Mouse (Mus musculus) hindbrain, embryonic 15.5 days (tissue): Measurements from ENCODE around the gene Gnmt. TPM values are rescaled to one million over a fixed set of nuclear protein-coding genes. Genes with fewer than 3 reads are reported as not detected.
"Not testable (repeated sequence)": the region's sequence is repeated elsewhere in the genome, so short reads cannot be mapped to it uniquely, and the experiment has no call there.

Experiments
- ATAC-seq: fragments of 200-750 bp; cut with Nextera tagmentation; 2 replicates; pipeline ENCODE4 v1.8.0; 2017; ENCODE audit warnings: low read depth, moderate number of reproducible peaks, moderate TSS enrichment; ENCODE audit not compliant: low FRiP score
- H3K27ac ChIP-seq: fragments of 300-500 bp; sonication (generic); replicated peaks from 2 replicates; pipeline ENCODE4 v1.5.1; 2015; ENCODE audit warnings: mild to moderate bottlenecking, inconsistent platforms
- H3K27me3 ChIP-seq: fragments of 300-500 bp; sonication (generic); 2 replicates; pipeline ENCODE4 v1.6.1; 2015; ENCODE audit warnings: control low read depth, inconsistent platforms
- H3K36me3 ChIP-seq: fragments of 300-500 bp; sonication (generic); 2 replicates; pipeline ENCODE4 v1.6.1; 2015; ENCODE audit warnings: control low read depth, inconsistent platforms
- H3K4me1 ChIP-seq: fragments of 300-500 bp; sonication (generic); replicated peaks from 2 replicates; pipeline ENCODE4 v1.6.1; 2015; ENCODE audit warnings: control low read depth, inconsistent platforms
- H3K4me2 ChIP-seq: fragments of 300-500 bp; sonication (generic); 2 replicates; pipeline ENCODE4 v1.6.1; 2015; ENCODE audit warnings: moderate library complexity, mild to moderate bottlenecking, inconsistent platforms
- H3K4me3 ChIP-seq: fragments of 300-500 bp; sonication (generic); 2 replicates; pipeline ENCODE4 v1.5.1; 2015; ENCODE audit warnings: mild to moderate bottlenecking, inconsistent platforms
- H3K9ac ChIP-seq: fragments of 300-500 bp; sonication (generic); 2 replicates; pipeline ENCODE4 v1.6.1; 2015; ENCODE audit warnings: inconsistent platforms
- H3K9me3 ChIP-seq: fragments of 300-500 bp; sonication (generic); 2 replicates; pipeline ENCODE4 v1.6.1; 2016; ENCODE audit warnings: control low read depth, inconsistent platforms
- WGBS: fragments of 180-500 bp; shearing (Covaris S2); methylation state at CpG from one replicate; pipeline ENCODE4 v1.1.7; 2015; 5-methylcytosine and 5-hydroxymethylcytosine counted together
- polyA plus RNA-seq: library from polyadenylated mRNA; unstranded; fragments of >200 nt; fragmentation: Nextera tagmentation; extraction: Ambion mirVana; gene quantifications from 2 replicates; pipeline ENCODE4 v1.2.1, GENCODE M21; 2015

Gene Gnmt
- 0.86 and 1.9 TPM in 2 replicates for polyA plus RNA-seq

- ATAC-seq = peak; percentile 36; the same call in 1 of the 2 replicates
- Histone ChIP-seq H3K27ac (no peak within 1 kb of the TSS), H3K4me1 (no peaks in the 10 kb centered on the region), H3K36me3 (no peaks in the 10 kb centered on the region; the same call in 1 of the 2 replicates), H3K4me3 (no peak within 1 kb of the TSS), H3K9ac (no peak within 1 kb of the TSS), H3K4me2 (peak within 1 kb of the TSS; percentile 18), H3K9me3 (no peaks in the 10 kb centered on the region), H3K27me3 (peaks cover 5% of the 10 kb centered on the region; the same call in 1 of the 2 replicates)
- WGBS = 21% methylated on average over 24 of the region's 24 CpGs
Measured at GRCm38 (mm10) chr17:46728904-46729318, at the start of gene Gnmt. Gene Gnmt, minus strand, starts transcription at chr17:46729168.

DNA sequence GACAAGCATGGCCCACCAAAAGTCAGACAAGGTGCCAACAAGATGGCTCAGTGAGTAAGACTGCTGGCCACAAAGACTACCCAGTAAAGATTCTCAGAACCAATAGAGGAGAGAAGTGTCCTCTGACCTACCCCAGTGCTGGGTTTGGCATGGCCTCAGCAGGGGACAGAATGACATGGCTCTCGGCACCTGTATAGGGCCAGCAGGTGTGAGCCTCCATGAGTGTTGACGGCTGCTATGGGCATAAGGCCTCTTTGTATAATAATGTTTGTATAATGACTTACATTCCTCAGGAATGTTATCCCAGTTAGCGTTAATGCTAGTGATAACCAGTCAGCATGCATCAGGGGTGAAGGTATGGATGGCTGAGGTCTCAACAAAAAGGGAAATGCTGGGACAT lies 47.1 kb upstream of the Gnmt start:
- no peak overlapping the region for H3K9ac ChIP-seq
- WGBS = 87% methylated on average over 3 of the region's 3 CpGs
- peaks cover 27% of the 10 kb centered on the region for H3K4me1 ChIP-seq
- H3K4me3 ChIP-seq = no peak overlapping the region
- H3K27ac ChIP-seq = no peak overlapping the region
- no peak overlapping the region for H3K4me2 ChIP-seq
- no peak for ATAC-seq
- H3K27me3 ChIP-seq = no peaks in the 10 kb centered on the region
- no peaks in the 10 kb centered on the region for H3K9me3 ChIP-seq
- H3K36me3 ChIP-seq = peaks cover 64% of the 10 kb centered on the region

GRCm38 (mm10) chr17:46775070-46775469 lies 46.1 kb upstream of the Gnmt start:
- peaks cover 20% of the 10 kb centered on the region for H3K4me1 ChIP-seq
- H3K9me3 ChIP-seq = no peaks in the 10 kb centered on the region
- WGBS = 96% methylated on average over 9 of the region's 9 CpGs

DNA sequence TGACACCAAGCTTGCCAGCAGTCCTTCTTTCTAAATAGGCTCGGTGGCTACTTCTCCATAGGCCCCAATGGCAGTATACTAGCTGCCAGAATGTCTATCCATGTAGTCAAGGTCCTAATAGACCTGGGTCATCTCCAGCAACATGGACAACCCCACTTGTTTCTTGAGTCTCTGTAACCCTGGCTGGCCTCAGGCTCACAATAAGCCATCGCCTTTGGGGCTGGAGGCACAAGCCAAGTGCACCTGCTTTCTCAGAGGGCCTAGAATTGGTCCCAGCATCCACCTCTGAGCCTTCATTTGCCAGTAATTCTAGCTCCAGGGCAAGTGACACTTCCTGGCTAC lies 45.1 kb upstream of the Gnmt start:
- Histone ChIP-seq H3K36me3 (peaks cover 48% of the 10 kb centered on the region), H3K27me3 (no peaks in the 10 kb centered on the region), H3K9ac (no peak overlapping the region), H3K4me1 (peaks cover 20% of the 10 kb centered on the region), H3K9me3 (no peaks in the 10 kb centered on the region), H3K4me3 (no peak overlapping the region), H3K4me2 (peak overlapping the region; percentile 92), H3K27ac (no peak overlapping the region)
- WGBS = 48% methylated on average over 2 of the region's 2 CpGs
- no peak for ATAC-seq

More at GRCm38 (mm10) chr17:46775070-46775469, 46.1 kb upstream of the Gnmt start:
- Histone ChIP-seq H3K27ac (no peak overlapping the region), H3K4me3 (no peak overlapping the region), H3K27me3 (no peaks in the 10 kb centered on the region), H3K36me3 (peaks cover 56% of the 10 kb centered on the region), H3K9ac (no peak overlapping the region), H3K4me2 (no peak overlapping the region)
- ATAC-seq = no peak

DNA sequence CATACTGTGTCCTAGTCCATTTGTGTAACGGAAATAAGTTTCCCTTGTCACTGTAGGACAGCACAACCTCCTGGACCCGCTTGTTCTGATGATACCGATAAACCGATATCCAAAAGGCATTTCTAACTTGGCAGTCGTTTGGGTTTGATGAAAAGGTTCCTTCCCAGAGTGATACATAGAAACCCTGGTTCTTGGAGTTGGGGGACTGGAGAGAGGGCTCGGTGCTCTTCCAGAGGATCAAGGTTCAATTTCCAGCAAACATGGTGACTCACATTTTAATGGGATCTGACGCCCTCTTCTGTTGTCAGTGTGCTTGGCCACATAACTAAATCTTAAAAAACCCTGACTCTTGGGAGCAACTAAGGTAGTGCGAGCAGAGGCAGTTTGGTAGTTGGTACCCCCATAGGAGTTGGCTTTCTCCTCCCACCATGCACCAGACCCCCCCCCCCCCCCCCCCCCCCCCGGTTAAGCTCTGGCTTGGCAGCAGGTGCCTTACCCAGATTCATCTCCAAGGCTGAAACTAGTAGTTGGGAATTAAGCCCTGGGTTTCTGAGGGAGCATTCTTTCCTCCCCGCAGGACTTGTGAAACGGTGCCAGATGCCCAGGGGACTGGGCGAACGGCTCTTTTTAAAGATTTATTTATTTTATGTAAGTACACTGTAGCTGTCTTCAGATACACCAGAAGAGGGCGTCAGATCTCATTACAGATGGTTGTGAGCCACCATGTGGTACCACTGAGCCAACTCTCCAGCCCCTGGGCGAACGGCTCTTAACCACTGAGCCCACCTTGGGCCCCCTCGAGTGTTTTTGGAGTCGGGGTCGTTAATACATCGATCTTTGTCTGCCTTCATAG lies 44.5 kb upstream of the Gnmt start:
- peaks cover 42% of the 10 kb centered on the region for H3K36me3 ChIP-seq
- H3K4me3 ChIP-seq = peak overlapping the region; percentile 91
- H3K4me2 ChIP-seq = peak overlapping the region; percentile 92
- peak overlapping the region; percentile 81 for H3K9ac ChIP-seq
- H3K9me3 ChIP-seq = no peaks in the 10 kb centered on the region
- H3K27ac ChIP-seq = peak overlapping the region; percentile 83
- H3K27me3 ChIP-seq = no peaks in the 10 kb centered on the region
- no peak for ATAC-seq
- WGBS = 8% methylated on average over 19 of the region's 20 CpGs
- peaks cover 20% of the 10 kb centered on the region for H3K4me1 ChIP-seq

GRCm38 (mm10) chr17:46772404-46773277 lies 43.7 kb upstream of the Gnmt start, which contains the start of gene 2310039H08Rik:
Gene 2310039H08Rik, plus strand, starts transcription at chr17:46772635.
- H3K9ac ChIP-seq = peak within 1 kb of the TSS; percentile 81
- H3K36me3 ChIP-seq = peaks cover 33% of the 10 kb centered on the region
- peak within 1 kb of the TSS; percentile 91 for H3K4me3 ChIP-seq
- peak within 1 kb of the TSS; percentile 83 for H3K27ac ChIP-seq
- no peaks in the 10 kb centered on the region for H3K27me3 ChIP-seq
- WGBS = under 1% methylated on average over 50 of the region's 50 CpGs
- H3K9me3 ChIP-seq = no peaks in the 10 kb centered on the region
- peaks cover 20% of the 10 kb centered on the region for H3K4me1 ChIP-seq
- peak within 1 kb of the TSS; percentile 92 for H3K4me2 ChIP-seq
- ATAC-seq = peak; percentile 95

DNA sequence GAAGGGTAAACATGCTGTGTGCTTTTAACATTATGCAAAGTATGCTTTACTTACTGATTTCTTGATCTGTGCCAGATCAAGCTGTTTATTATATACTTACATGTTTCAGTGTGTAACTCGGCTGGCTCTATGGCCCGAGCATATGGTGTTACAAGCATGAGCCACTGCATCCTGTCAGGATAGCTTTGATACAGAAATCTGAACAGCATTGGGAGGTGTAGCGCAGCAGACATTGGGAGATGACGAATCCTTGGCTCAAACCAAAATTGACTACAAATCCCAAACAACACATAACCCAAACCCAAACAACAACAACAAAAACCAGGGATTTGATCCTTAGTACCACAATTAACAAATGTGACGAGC lies 43.1 kb upstream of the Gnmt start:
- H3K9ac ChIP-seq = peak overlapping the region; percentile 81
- H3K27me3 ChIP-seq = no peaks in the 10 kb centered on the region
- H3K36me3 ChIP-seq = peaks cover 27% of the 10 kb centered on the region
- H3K9me3 ChIP-seq = no peaks in the 10 kb centered on the region
- H3K4me1 ChIP-seq = peaks cover 20% of the 10 kb centered on the region
- peak; percentile 51 for ATAC-seq
- peak overlapping the region; percentile 92 for H3K4me2 ChIP-seq
- peak overlapping the region; percentile 83 for H3K27ac ChIP-seq
- 11% methylated on average over 5 of the region's 5 CpGs for WGBS
- peak overlapping the region; percentile 91 for H3K4me3 ChIP-seq

DNA sequence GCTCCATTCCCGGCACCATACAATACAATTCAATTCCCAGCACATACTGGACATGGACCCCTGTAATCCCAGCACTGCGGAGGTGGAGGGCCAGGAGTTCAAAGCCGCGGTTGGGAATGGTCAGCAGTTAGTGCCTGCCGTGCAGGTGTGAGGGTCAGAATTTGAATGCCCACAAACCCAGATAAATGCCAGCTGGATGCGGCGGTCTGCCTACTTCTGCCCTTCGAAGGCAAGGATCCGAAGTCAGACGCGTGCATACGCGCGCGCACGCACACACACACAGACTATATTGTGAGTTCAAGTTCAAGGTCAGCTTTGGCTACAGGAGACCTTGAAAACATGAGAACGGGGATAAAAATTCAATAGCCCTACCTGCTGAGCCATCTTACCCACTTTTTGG lies 42.6 kb upstream of the Gnmt start:
- Histone ChIP-seq H3K36me3 (peaks cover 23% of the 10 kb centered on the region), H3K9me3 (no peaks in the 10 kb centered on the region), H3K4me1 (peaks cover 20% of the 10 kb centered on the region), H3K4me3 (peak overlapping the region; percentile 91), H3K9ac (peak overlapping the region; percentile 81), H3K4me2 (peak overlapping the region; percentile 92), H3K27ac (peak overlapping the region; percentile 83), H3K27me3 (no peaks in the 10 kb centered on the region)
- no peak for ATAC-seq
- WGBS = 58% methylated on average over 17 of the region's 17 CpGs

GRCm38 (mm10) chr17:46771025-46771424 lies 42.1 kb upstream of the Gnmt start:
- H3K9ac ChIP-seq = no peak overlapping the region
- H3K9me3 ChIP-seq = no peaks in the 10 kb centered on the region
- H3K36me3 ChIP-seq = peaks cover 17% of the 10 kb centered on the region
- no peak for ATAC-seq
- H3K4me1 ChIP-seq = peaks cover 20% of the 10 kb centered on the region
- no peak overlapping the region for H3K4me3 ChIP-seq
- H3K4me2 ChIP-seq = no peak overlapping the region
- WGBS = 84% methylated on average over 4 of the region's 4 CpGs
- no peaks in the 10 kb centered on the region for H3K27me3 ChIP-seq
- H3K27ac ChIP-seq = no peak overlapping the region

GRCm38 (mm10) chr17:46770546-46770945 lies 41.6 kb upstream of the Gnmt start:
- H3K4me1 ChIP-seq = peaks cover 20% of the 10 kb centered on the region
- H3K27ac ChIP-seq = no peak overlapping the region
- no peak overlapping the region for H3K4me3 ChIP-seq
- 92% methylated on average over 11 of the region's 11 CpGs for WGBS
- no peaks in the 10 kb centered on the region for H3K9me3 ChIP-seq
- H3K4me2 ChIP-seq = no peak overlapping the region
- H3K27me3 ChIP-seq = no peaks in the 10 kb centered on the region
- peaks cover 12% of the 10 kb centered on the region for H3K36me3 ChIP-seq
- no peak overlapping the region for H3K9ac ChIP-seq
- ATAC-seq = no peak

DNA sequence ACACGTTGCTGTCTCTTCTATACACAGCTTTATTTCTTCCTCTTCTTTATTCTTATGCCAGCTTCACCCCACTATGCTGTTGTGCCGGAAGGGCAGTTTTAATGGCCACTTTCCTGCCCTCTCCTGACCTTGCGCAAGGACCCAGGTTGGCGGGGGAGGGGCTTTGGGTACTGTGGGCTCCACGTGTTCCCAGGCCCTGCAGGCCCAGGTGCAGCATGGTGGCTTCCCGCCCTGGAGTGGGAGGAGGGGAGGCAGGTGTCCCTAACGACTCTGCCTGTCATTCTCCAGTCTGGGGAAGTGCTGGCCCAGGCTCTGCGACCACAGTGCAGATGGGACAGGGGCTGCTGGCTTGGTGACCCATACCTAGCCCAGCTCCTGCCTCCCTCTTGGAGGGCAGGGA lies 38.9 kb upstream of the Gnmt start:
- 58% methylated on average over 8 of the region's 8 CpGs for WGBS
- Histone ChIP-seq H3K4me3 (no peak overlapping the region), H3K4me1 (peaks cover 7% of the 10 kb centered on the region), H3K36me3 (no peaks in the 10 kb centered on the region), H3K4me2 (no peak overlapping the region), H3K27me3 (no peaks in the 10 kb centered on the region), H3K9me3 (no peaks in the 10 kb centered on the region), H3K27ac (no peak overlapping the region), H3K9ac (no peak overlapping the region)
- ATAC-seq = no peak

DNA sequence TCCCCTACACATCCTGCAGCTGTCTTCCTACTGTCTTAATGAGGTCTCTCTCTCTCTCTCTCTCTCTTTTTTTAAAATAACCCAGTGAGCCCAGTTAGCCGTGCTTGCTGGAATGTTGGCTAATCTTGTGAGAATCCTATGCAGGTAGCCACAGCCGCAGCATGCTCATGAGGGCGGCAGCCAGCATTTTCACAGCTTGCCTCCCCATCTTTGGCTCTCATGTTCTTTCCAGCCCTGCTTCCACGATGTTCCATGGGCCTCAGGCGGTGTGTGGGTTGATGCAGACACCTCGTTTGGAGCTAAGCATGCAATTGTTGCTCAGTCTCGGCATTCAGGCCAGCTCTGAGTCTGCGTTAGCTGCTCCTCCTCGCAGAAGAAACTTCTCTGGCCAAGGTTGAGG lies 35.9 kb upstream of the Gnmt start:
- H3K4me3 ChIP-seq, H3K27me3 ChIP-seq, H3K4me1 ChIP-seq, H3K4me2 ChIP-seq, H3K9ac ChIP-seq, H3K27ac ChIP-seq, ATAC-seq, H3K9me3 ChIP-seq, H3K36me3 ChIP-seq: not testable (repeated sequence)
- 73% methylated on average over 9 of the region's 9 CpGs for WGBS
